Comparison of ENCODE assay signal across 9 mouse cellular contexts in genomic region chr5:52565214-52565812, GRCm38 (mm10). TPM values are rescaled to one million over a fixed set of nuclear protein-coding genes. Genes with fewer than 3 reads are reported as not detected.
A peak's percentile ranks its signal among the peaks of the same experiment; 100 is the strongest.
DNase-seq lines count a peak whose midpoint lies in the region; ATAC-seq and TF ChIP-seq lines count a peak whose summit lies in the region.
"Had no signal": no experiment of that assay in that cellular context is flagged by ENCODE, and none has a peak within 500 bp of the region (broad histone marks: within the 10 kb centered on the region; RNA-seq: fewer than 3 reads in every experiment).

No protein-coding gene starts in this region.

- peak overlapping the region; percentile 88 for H3K27ac ChIP-seq in heart, embryonic 10.5 days
- no peak overlapping the region for H3K27ac ChIP-seq in midbrain, embryonic 12.5 days (replicated peaks)

- intact Hi-C loops in gastrocnemius, postnatal 14 days (cut with DNase I; ENCODE audit: low total_unique reads): no loop called here

- 3% methylated on average over 17 of the region's 17 CpGs for WGBS in heart, embryonic 10.5 days
- 3% methylated on average over 17 of the region's 17 CpGs for WGBS in midbrain, embryonic 12.5 days

- H3K9ac ChIP-seq in midbrain, embryonic 12.5 days (replicated peaks): peak overlapping the region; percentile 71

- 0 out of 2 replicates have a peak, but pooled peaks cover 2% of the 10 kb centered on the region for H3K36me3 ChIP-seq in heart, embryonic 10.5 days
- H3K36me3 ChIP-seq in G1E (replicated peaks): no peaks in the 10 kb centered on the region
- no peaks in the 10 kb centered on the region for H3K36me3 ChIP-seq in midbrain, embryonic 12.5 days

- peaks cover 31% of the 10 kb centered on the region; the same call in 1 of the 2 replicates for H3K27me3 ChIP-seq in heart, embryonic 10.5 days (ENCODE audit: insufficient read depth, poor library complexity, severe bottlenecking)
- no peaks in the 10 kb centered on the region for H3K27me3 ChIP-seq in G1E (ENCODE audit: insufficient read depth, low read length)
- peaks cover 41% of the 10 kb centered on the region for H3K27me3 ChIP-seq in midbrain, embryonic 12.5 days

- no peak for DNase-seq in heart, embryonic 10.5 days (ENCODE audit: low spot score)
- DNase-seq in heart, adult 18-20 months: no peak
- no peak for DNase-seq in G1E (ENCODE audit: low spot score)
- DNase-seq in T-cell, adult 2 months (ENCODE audit: low spot score): no peak
- no peak for DNase-seq in gastrocnemius, postnatal 14 days
- no peak for DNase-seq in adrenal gland, postnatal 25 days

- H3K4me2 ChIP-seq in midbrain, embryonic 12.5 days (replicated peaks): peak overlapping the region; percentile 90

- TF ChIP-seq CTCF in G1E (IDR thresholded peaks at IDR 0.05; ENCODE audit: low read depth, low read length): no peak

- H3K9me3 ChIP-seq in heart, embryonic 10.5 days: peaks cover 8% of the 10 kb centered on the region; the same call in 1 of the 2 replicates
- peaks cover 9% of the 10 kb centered on the region for H3K9me3 ChIP-seq in G1E (replicated peaks)
- no peaks in the 10 kb centered on the region for H3K9me3 ChIP-seq in midbrain, embryonic 12.5 days

- H3K4me3 ChIP-seq in heart, embryonic 10.5 days: peak overlapping the region; percentile 80
- H3K4me3 ChIP-seq in G1E (ENCODE audit: low read depth, low read length): 0 out of 2 replicates have a peak overlapping the region, but pooled peaks have one; percentile 3
- peak overlapping the region; percentile 67 for H3K4me3 ChIP-seq in midbrain, embryonic 12.5 days
- H3K4me3 ChIP-seq: erythroblast, embryonic 14.5 days had no signal

- no peak for ATAC-seq in G1E (ENCODE audit: extremely low read depth, insufficient number of reproducible peaks, low FRiP score, poor library complexity, severe bottlenecking)
- ATAC-seq in granulocyte monocyte progenitor cell, adult 5-6 weeks (replicated peaks; ENCODE audit: poor library complexity, severe bottlenecking): peak; percentile 14; the same call in 1 of the 2 replicates
- ATAC-seq in midbrain, embryonic 12.5 days (ENCODE audit: low FRiP score, low read depth): peak; percentile 62

- H3K4me1 ChIP-seq in heart, embryonic 10.5 days: peaks cover 13% of the 10 kb centered on the region
- H3K4me1 ChIP-seq in G1E (ENCODE audit: insufficient read depth, low read depth, low read length): no peaks in the 10 kb centered on the region
- peaks cover 8% of the 10 kb centered on the region for H3K4me1 ChIP-seq in midbrain, embryonic 12.5 days

RNA-seq across cellular contexts. Expression of gene Lgi2, which starts 0.9 kb away (rescaled TPM):
- 3.6 and 4.2 TPM in 2 replicates for polyA plus RNA-seq in heart, embryonic 10.5 days (2016; fragmentation: Nextera tagmentation; extraction: Ambion mirVana)
- total RNA-seq in heart, adult 18-20 months (2021): under 1 TPM; 0.54 to 0.57 TPM
- total RNA-seq in G1E (2014; fragmentation: Nextera tagmentation): not detected in 2 replicates
- under 0.01 TPM in 1 of 2 replicates, not detected in the other for total RNA-seq in G1E (2017)
- polyA plus RNA-seq in G1E (2012): not detected in 2 replicates
- not detected in 2 replicates for total RNA-seq in granulocyte monocyte progenitor cell, adult 5-6 weeks (2014; fragmentation: Nextera tagmentation)
- total RNA-seq in granulocyte monocyte progenitor cell, adult 5-6 weeks (2017): not detected in 2 replicates
- 1.4 and 1.9 TPM in 2 replicates for polyA plus RNA-seq in midbrain, embryonic 12.5 days (2016; fragmentation: Nextera tagmentation; extraction: Ambion mirVana)
- total RNA-seq in gastrocnemius, postnatal 14 days (2021): 1 to 10 TPM; 2.6 to 3.5 TPM
- total RNA-seq in adrenal gland, postnatal 25 days (2021): 0.46 and 0.52 TPM in 2 replicates
- polyA plus RNA-seq: erythroblast, embryonic 14.5 days had no signal

Comparison
In these comparisons a context has a peak if more than half of its experiments do, and no peak if none do; other contexts are left out.
1. H3K4me3 ChIP-seq: peak in every context shown above with its lines; median percentile 80 in heart, embryonic 10.5 days; 67 in midbrain, embryonic 12.5 days; 3 in G1E.